Mouse (Mus musculus) bone marrow macrophage, adult 2 months (primary cell): ENCODE data around the gene Gm21244. TPM values are rescaled to one million over a fixed set of nuclear protein-coding genes. Genes with fewer than 3 reads are reported as not detected.
"Not testable (repeated sequence)": the region's sequence is repeated elsewhere in the genome, so short reads cannot be mapped to it uniquely, and the experiment has no call there.

Experiments used
- H3K27ac ChIP-seq: 2 replicates; pipeline ENCODE4 v1.5.1; 2012; ENCODE audit warnings: low read depth, low read length; ENCODE audit not compliant: insufficient read depth
- H3K4me1 ChIP-seq: 2 replicates; pipeline ENCODE4 v1.6.1; 2012; ENCODE audit warnings: low read length; ENCODE audit not compliant: control insufficient read depth, insufficient read depth
- H3K4me3 ChIP-seq: 2 replicates; pipeline ENCODE4 v1.5.1; 2012; ENCODE audit warnings: mild to moderate bottlenecking, low read length, moderate library complexity; ENCODE audit not compliant: insufficient read depth
- polyA plus RNA-seq: library from polyadenylated mRNA; stranded (reverse); fragments of >200 nt; gene quantifications from 2 replicates; pipeline ENCODE4 v1.2.4, GENCODE M21; 2012; ENCODE audit not compliant: missing spikeins, insufficient read depth, insufficient read length

Gm21244 gene
- polyA plus RNA-seq: not detected in 2 replicates

DNA sequence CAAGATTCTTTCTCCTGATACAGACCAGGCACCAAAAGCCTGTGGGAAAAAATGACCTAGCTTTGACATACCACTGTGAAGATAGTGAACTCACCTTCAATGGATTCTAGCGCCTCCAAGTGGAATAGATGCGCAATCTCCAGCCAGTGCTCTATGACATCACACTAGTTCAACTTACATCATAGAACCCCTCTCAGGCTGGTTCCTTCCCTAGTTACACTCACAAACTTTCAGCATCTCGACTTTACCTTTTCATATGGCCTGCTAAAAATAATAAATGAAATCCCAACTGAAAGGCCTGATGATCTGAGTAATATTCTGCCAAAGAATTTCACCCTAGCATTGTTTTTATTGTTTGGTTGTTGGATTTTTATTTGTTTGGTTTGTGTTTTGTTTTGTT, at the start of gene Gm21244:
Gene Gm21244 (minus strand): TSS at position 101 of the 400 bp plus-strand sequence.
- not testable (repeated sequence) for H3K4me1 ChIP-seq, H3K4me3 ChIP-seq, H3K27ac ChIP-seq

Other genes starting within 250 kb of the Gm21244 start
- gene Gm28998, start 84.5 kb upstream of the Gm21244 start, polyA plus RNA-seq: not detected in 2 replicates
- gene Gm21788, start 235.7 kb upstream of the Gm21244 start, polyA plus RNA-seq: not detected in 2 replicates